Mouse (Mus musculus) cortical plate, adult 2 months (tissue): ENCODE data around the gene Lcn11. TPM values are rescaled to one million over a fixed set of nuclear protein-coding genes. Genes with fewer than 3 reads are reported as not detected.

Experiments
- H3K27ac ChIP-seq: fragments of 200-500 bp; 2 replicates; pipeline ENCODE4 v1.5.1; 2012; ENCODE audit warnings: low read length, control low read depth, inconsistent platforms; ENCODE audit not compliant: insufficient read depth
- H3K4me1 ChIP-seq: fragments of 200-500 bp; 2 replicates; pipeline ENCODE4 v1.6.1; 2011; ENCODE audit warnings: low read length; ENCODE audit not compliant: control insufficient read depth, insufficient read depth
- H3K4me3 ChIP-seq: fragments of 200-500 bp; 2 replicates; pipeline ENCODE4 v1.5.1; 2011; ENCODE audit warnings: mild to moderate bottlenecking, low read length, control low read depth; ENCODE audit not compliant: insufficient read depth
- CTCF ChIP-seq: fragments of 200-500 bp; IDR thresholded peaks from 2 replicates; pipeline ENCODE4 v1.5.1; 2011; ENCODE audit warnings: mild to moderate bottlenecking, control low read depth, low read length; ENCODE audit not compliant: insufficient read depth; ENCODE audit errors: extremely low read depth
- POLR2A ChIP-seq: fragments of 200-500 bp; IDR thresholded peaks from 2 replicates; pipeline ENCODE4 v1.6.1; 2011; ENCODE audit warnings: mild to moderate bottlenecking, low read length, control low read depth; ENCODE audit not compliant: insufficient read depth; ENCODE audit errors: extremely low read depth
- polyA plus RNA-seq: library from polyadenylated mRNA; depleted of rRNA; stranded (reverse); fragments of >200 nt; gene quantifications from 2 replicates; pipeline ENCODE4 v1.2.3, GENCODE M21; 2012; rRNA removed

The Lcn11 gene
- polyA plus RNA-seq, 1 experiment, result not detected

DNA sequence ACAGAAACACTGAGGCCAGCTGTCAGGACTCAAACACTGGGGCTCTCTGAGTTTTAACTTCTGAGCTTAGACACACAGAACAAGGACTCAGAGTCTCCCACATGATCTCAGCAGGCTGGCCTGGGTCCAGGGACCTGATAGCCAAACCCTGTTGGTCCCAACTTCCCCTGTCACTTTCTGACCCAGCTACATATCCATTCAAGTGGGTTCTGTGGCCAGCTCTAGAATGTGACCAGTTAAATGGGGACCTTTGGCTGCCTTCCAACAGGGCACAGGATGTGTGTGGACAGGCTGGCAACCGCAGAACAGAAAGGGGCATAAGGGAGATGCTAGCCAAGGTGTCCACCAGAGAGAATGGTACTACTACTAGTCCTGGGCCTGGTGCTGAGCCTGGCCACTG lies 46.0 kb downstream of the Lcn11 start, which contains the start of gene Lcn9:
Gene Lcn9, plus strand, starts transcription at position 348 of the 400 bp plus-strand sequence.
- no peaks in the 10 kb centered on the region for H3K4me1 ChIP-seq
- H3K4me3 ChIP-seq, result no peak within 1 kb of the TSS
- H3K27ac ChIP-seq, result no peak within 1 kb of the TSS
- TF ChIP-seq POLR2A (no peak), CTCF (no peak)

DNA sequence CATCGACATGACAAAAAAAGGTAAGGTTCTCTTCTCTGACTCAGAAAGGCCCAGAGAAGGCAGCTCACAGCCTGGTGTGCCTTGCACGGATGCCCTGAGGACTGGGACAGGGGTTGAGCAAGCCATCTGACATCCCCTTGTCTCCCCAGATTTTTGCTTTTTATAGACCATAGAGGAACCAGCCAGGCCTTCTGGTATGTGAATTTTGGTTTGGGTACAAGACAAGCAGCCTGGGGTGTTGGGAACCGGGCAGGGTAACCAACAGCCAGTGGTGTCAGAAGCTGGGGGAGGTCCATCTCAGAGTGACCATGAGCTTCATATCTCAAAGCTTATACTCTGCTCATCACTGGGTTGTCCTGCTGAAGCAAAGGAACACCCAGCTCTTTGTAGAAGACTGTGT lies 47.9 kb downstream of the Lcn11 start:
- H3K27ac ChIP-seq, result no peak overlapping the region
- no peak overlapping the region for H3K4me3 ChIP-seq
- TF ChIP-seq POLR2A (no peak), CTCF (no peak)
- H3K4me1 ChIP-seq, result no peaks in the 10 kb centered on the region

DNA sequence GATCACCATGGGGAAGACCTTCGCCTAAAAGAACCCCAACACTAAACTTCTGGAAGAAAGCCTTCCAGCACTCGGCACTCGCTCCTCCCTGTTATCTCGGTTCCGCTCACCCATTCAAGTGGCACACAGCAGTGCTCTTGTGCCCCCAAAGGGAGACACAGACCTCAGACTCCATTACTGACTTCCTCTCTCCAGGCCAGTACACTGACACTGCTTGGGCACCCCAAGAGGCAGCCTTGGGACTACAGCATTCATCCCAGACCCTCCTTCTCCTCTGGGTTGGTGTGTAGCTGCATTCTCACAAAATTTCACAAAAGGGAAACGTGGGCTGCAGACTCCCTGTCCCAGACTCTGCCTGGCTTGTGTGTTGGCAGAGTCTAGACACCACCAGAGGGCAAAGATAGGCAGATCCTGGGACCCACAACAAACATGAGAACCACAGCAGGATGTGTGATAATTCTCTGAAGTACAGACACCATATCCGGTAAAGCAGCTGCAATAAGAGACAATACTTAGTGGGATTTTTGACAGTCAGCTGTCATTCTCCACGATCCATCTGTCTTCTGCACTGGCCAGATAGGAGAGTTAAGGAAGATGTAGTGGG lies 51.6 kb downstream of the Lcn11 start:
- TF ChIP-seq CTCF (no peak), POLR2A (no peak)
- H3K4me3 ChIP-seq, result no peak overlapping the region
- no peak overlapping the region for H3K27ac ChIP-seq
- no peaks in the 10 kb centered on the region for H3K4me1 ChIP-seq

Other genes starting within 250 kb of the Lcn11 start
- gene Traf2, start 230.1 kb upstream of the Lcn11 start, polyA plus RNA-seq, result 8.4 and 9.1 TPM in 2 replicates
- gene Edf1, start 219.2 kb upstream of the Lcn11 start, polyA plus RNA-seq, result 270 and 276 TPM in 2 replicates
- gene Mamdc4, start 202.2 kb upstream of the Lcn11 start, polyA plus RNA-seq, result 1.1 and 1.2 TPM in 2 replicates
- gene Phpt1, start 201.8 kb upstream of the Lcn11 start, polyA plus RNA-seq, result 123 and 129 TPM in 2 replicates
- gene Ajm1, start 195.3 kb upstream of the Lcn11 start, polyA plus RNA-seq, result 115 and 125 TPM in 2 replicates
- gene Rabl6, start 168.5 kb upstream of the Lcn11 start, polyA plus RNA-seq, result 158 and 162 TPM in 2 replicates
- 0.02 TPM in 1 of 2 replicates, not detected in the other for gene Ccdc183, start 159.3 kb upstream of the Lcn11 start, polyA plus RNA-seq
- 73.9 and 82.8 TPM in 2 replicates for gene Tmem141, start 155.0 kb upstream of the Lcn11 start, polyA plus RNA-seq
- 0.30 and 0.33 TPM in 2 replicates for gene Fcna, start 149.0 kb upstream of the Lcn11 start, polyA plus RNA-seq
- not detected in 2 replicates for gene Lcn8, start 123.9 kb upstream of the Lcn11 start, polyA plus RNA-seq
- gene Lcn5, start 119.1 kb upstream of the Lcn11 start, polyA plus RNA-seq, result not detected in 2 replicates
- gene Lcn6, start 100.2 kb upstream of the Lcn11 start, polyA plus RNA-seq, result not detected in 2 replicates
- gene Lcn10, start 94.3 kb upstream of the Lcn11 start, polyA plus RNA-seq, result not detected in 2 replicates
- not detected in 2 replicates for gene Obp2a, start 77.0 kb upstream of the Lcn11 start, polyA plus RNA-seq
- 99.6 and 101 TPM in 2 replicates for gene Bmyc, start 70.3 kb upstream of the Lcn11 start, polyA plus RNA-seq
- gene Obp2b, start 40.0 kb upstream of the Lcn11 start, polyA plus RNA-seq, result 0.15 TPM in 1 of 2 replicates, not detected in the other
- gene Lcn3, start 11.4 kb upstream of the Lcn11 start, polyA plus RNA-seq, result not detected in 2 replicates
- gene Gm13539, start 5.2 kb downstream of the Lcn11 start, polyA plus RNA-seq, result not detected in 2 replicates
- not detected in 2 replicates for gene Glt6d1, start 38.8 kb downstream of the Lcn11 start, polyA plus RNA-seq
- gene Lcn9, start 46.1 kb downstream of the Lcn11 start, polyA plus RNA-seq, result not detected in 2 replicates
- 0.08 TPM in 1 of 2 replicates, not detected in the other for gene Sohlh1, start 70.2 kb downstream of the Lcn11 start, polyA plus RNA-seq
- 191 and 197 TPM in 2 replicates for gene Kcnt1, start 86.7 kb downstream of the Lcn11 start, polyA plus RNA-seq
- 31.6 and 32.4 TPM in 2 replicates for gene Camsap1, start 206.3 kb downstream of the Lcn11 start, polyA plus RNA-seq
- gene Ubac1, start 244.7 kb downstream of the Lcn11 start, polyA plus RNA-seq, result 70.3 and 76.6 TPM in 2 replicates